Mouse (Mus musculus) ES-Bruce4 (cell line): ENCODE results near the gene Zcchc24.

Experiments
- CTCF ChIP-seq: IDR thresholded peaks from one replicate; pipeline ENCODE4 v1.8.1; 2011; ENCODE audit warnings: low read depth, low read length
- EP300 ChIP-seq: IDR thresholded peaks from 2 replicates; pipeline ENCODE4 v1.6.1; 2011; ENCODE audit warnings: low read depth, low read length; ENCODE audit not compliant: insufficient read depth
- POLR2A ChIP-seq: IDR thresholded peaks from one replicate; pipeline ENCODE4 v1.8.1; 2011; ENCODE audit warnings: low read length; ENCODE audit not compliant: insufficient read depth

DNA sequence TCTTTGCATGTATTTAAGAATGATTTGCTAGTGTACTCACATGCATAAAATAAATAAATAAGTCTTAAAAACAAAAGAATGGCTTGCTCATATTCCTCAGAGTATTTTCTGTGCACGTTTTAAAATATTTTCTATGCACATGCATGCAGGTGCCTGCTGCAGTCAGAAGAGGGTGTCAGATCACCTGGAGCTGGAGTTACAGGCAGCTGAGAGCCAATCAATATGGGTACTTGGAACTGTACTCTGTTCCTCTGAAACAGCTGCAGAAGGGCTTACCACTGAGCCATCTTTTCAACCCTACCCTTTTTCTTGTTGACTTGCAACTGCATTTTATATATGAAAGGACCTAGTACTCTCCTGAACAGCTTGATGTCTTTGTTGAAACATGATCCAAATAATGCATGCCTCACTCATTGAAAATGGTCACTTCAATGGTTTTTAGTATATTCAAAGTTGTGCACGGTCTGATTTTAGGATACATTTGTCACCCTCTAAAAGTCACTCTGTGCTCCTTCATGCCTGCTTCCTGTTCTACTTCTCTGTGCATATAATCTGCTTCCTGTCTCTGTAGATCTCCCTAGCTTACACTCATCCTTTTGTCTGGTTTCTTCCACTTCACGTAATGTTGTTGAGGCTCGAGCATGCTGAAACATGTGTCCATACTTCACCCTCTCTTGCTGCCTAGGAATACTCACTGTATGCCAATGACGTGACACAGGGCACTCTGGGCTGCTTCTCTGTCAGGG, 47.7 kb downstream of the Zcchc24 start:
- no peak for TF ChIP-seq POLR2A
- TF ChIP-seq CTCF: no peak
- TF ChIP-seq EP300: no peak
